Mouse (Mus musculus): ENCODE results near the gene Syt2.

Gene Syt2

DNA sequence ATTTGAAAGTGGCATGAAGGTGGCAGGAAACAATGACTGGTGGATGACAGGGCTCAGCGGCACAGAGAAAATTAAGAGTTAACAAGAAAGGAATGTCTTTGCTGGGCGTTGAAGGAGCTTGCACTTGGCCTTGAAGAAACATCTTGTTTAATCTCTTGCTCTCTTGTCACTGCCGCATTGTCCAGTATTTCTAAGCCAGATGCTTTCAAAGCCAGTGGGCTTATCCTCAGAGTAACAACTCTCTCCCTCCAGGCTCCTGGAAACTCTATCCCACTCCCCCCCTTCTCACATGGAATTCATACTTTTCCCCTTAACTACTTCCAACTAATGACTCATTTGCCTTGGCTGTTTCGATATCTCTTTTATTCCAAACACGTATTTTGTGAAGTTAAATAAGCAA is 157.9 kb downstream of the Syt2 start:
- peak in 1 of 2 experiments; percentile 56 for DNase-seq (ENCODE audit: inconsistent age in 2 of 2, low spot score in 1 of 2)

DNA sequence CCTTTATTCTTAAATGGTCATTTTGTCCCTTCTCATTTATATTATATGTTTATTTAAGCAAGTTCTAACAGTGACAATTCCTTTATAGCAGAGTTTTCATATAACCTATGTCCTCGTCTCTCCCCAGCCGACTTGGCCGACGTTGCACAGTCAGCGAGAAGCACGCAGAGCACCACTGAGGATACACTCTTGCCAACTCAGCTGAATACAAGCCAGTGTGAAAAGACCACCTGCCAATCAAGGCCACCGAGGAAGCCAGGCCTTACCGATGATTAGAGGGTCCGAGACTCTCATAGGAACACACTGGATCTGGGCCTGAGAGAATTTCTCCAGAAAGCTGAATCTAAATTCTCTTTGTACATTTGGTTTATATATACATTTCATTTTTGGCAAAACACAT is 159.0 kb downstream of the Syt2 start:
- no peak for DNase-seq (ENCODE audit: inconsistent age in 2 of 2, low spot score in 1 of 2)

All from adrenal gland, adult (tissue).